Mouse (Mus musculus): ENCODE measurements around the gene Tgfb1i1. TPM values are rescaled to one million over a fixed set of nuclear protein-coding genes. Genes with fewer than 3 reads are reported as not detected.

The Tgfb1i1 gene
- polyA plus RNA-seq, 1 experiment from 2014 or later = 98.6 TPM

DNA sequence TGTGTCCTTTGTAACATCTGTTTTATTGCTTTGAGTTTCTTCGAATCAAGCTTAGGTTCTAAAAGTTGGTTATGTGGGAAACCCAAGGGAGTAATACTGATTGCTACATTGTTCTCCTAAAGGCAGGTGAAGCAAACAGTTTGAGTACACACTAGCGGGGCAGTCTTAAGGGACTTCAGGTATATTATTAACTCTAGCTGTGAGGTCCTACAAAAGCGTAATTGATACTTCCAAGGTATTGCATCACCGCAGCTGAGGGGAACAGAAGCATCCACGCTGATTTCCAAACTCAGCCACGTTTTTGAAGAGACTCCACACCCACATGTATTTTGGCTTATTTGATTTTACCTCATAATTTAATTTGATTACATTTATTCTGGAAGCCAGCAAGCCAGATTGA is 57.6 kb downstream of the Tgfb1i1 start:
- no peak for DNase-seq (ENCODE audit: low read depth, low spot score)
- no peak for TF ChIP-seq CTCF (IDR thresholded peaks at IDR 0.05)
- H3K27me3 ChIP-seq = no peaks in the 10 kb centered on the region
- CTCF ChIA-PET = interaction anchor here (2.5 kb wide), 1 partner anchor 41 kb away, joined by 10 read pairs; no protein-coding TSS in a partner anchor
- no peak for ATAC-seq
- POLR2A ChIA-PET = no interaction called here
- in situ Hi-C loops (cut with MboI; ENCODE audit: low pct_unique_long_range_greater_than_20kb) = no loop called here

DNA sequence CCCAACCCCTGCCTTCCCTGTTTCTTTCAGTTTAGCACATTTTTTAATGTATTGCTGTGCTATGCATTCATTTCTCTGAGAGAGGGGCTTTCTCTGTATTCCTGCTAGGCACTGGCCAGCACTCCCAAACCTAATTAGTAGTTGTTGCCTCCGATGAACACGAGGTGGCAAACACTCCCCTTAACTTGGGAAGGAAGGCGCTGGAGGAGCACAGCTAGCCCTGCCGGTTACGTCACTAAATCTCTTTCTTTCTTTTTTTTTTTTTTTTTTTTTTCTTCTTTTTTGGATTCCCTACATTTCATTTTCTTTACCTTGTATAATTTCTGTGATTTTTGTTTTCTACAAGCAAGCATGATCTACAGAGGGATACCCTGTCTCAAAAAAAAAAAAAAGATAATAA is 58.3 kb downstream of the Tgfb1i1 start:
- DNase-seq (ENCODE audit: low read depth, low spot score) (no peak), ATAC-seq (no peak)
- H3K27me3 ChIP-seq = no peaks in the 10 kb centered on the region
- TF ChIP-seq CTCF (IDR thresholded peaks at IDR 0.05) = peak; percentile 77
- ChIA-PET CTCF (interaction anchor here (0.6 to 2.5 kb wide), 3 partner anchors 16 to 42 kb away, joined by 3 to 10 read pairs (median 3); no protein-coding TSS in a partner anchor), POLR2A (no interaction called here)
- in situ Hi-C loops (cut with MboI; ENCODE audit: low pct_unique_long_range_greater_than_20kb) = loop anchor here (5.0 kb wide), 1 partner anchor 42 kb away; no protein-coding TSS in a partner anchor

Other genes with a start within 250 kb of the Tgfb1i1 start
- 0.17 TPM for gene Trim72, start 242.9 kb upstream of the Tgfb1i1 start, polyA plus RNA-seq (2021)
- not detected for gene Itgam, start 184.2 kb upstream of the Tgfb1i1 start, polyA plus RNA-seq (2021)
- gene Gm49368, start 184.1 kb upstream of the Tgfb1i1 start, polyA plus RNA-seq (2021) = not detected
- 0.01 TPM for gene Itgax, start 117.3 kb upstream of the Tgfb1i1 start, polyA plus RNA-seq (2021)
- gene Itgad, start 92.4 kb upstream of the Tgfb1i1 start, polyA plus RNA-seq (2021) = not detected
- 0.30 TPM for gene Cox6a2, start 40.4 kb upstream of the Tgfb1i1 start, polyA plus RNA-seq (2021)
- 17.3 TPM for gene Armc5, start 9.5 kb upstream of the Tgfb1i1 start, polyA plus RNA-seq (2021)
- gene 9130023H24Rik, start 8.8 kb upstream of the Tgfb1i1 start, polyA plus RNA-seq (2021) = 5.4 TPM
- gene Slc5a2, start 18.8 kb downstream of the Tgfb1i1 start, polyA plus RNA-seq (2021) = 0.27 TPM
- 25.3 TPM for gene BC017158, start 51.4 kb downstream of the Tgfb1i1 start, polyA plus RNA-seq (2021)
- 111 TPM for gene Rgs10, start 171.9 kb downstream of the Tgfb1i1 start, polyA plus RNA-seq (2021)
- 82.0 TPM for gene Tial1, start 214.9 kb downstream of the Tgfb1i1 start, polyA plus RNA-seq (2021)